Mouse (Mus musculus): Measurements from ENCODE around the gene Neurl3.

DNA sequence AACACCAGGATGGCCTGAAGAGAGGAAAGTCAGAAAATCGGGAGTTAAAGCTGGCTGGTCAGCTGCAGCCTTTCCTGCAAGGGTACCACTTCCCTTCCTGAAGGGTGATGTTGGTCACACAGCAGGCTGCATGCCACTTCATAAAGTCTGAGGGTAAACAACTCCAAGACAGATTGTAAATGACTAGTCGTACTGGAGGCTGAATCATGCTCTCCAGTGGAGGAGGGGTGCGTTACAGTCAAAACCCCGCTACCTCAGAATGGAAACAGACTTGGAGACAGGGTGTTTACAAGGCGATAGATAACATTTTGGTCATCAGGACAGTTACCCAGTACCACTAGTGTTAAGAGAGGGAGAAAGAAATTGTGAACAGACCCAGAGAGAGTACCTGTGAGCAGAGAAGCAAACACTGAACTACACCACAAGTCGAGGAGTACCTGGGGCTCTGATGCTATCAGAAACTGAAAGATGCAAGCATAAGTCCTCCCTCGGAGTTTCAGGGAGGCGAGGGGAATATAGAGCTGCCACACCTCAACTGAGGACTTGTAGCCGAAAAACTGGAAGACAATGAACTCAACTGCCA is 39.3 kb downstream of the Neurl3 start:
- TF ChIP-seq UBTF (IDR thresholded peaks at IDR 0.05; ENCODE audit: low read depth, low read length): no peak
- no peak for TF ChIP-seq MAX (IDR thresholded peaks at IDR 0.05; ENCODE audit: low read length)
- no peak for TF ChIP-seq JUND (conservative IDR thresholded peaks at IDR 0.05; ENCODE audit: low read depth, low read length)
- TF ChIP-seq SIN3A (IDR thresholded peaks at IDR 0.05; ENCODE audit: low read length): no peak
- TF ChIP-seq MEF2A (IDR thresholded peaks at IDR 0.05; ENCODE audit: borderline replicate concordance, low read depth, low read length): no peak
- TF ChIP-seq ETS1 (conservative IDR thresholded peaks at IDR 0.05; ENCODE audit: low read depth, low read length): no peak
- TF ChIP-seq POLR2A (IDR thresholded peaks at IDR 0.05; ENCODE audit: low read depth, low read length): no peak
- no peak for TF ChIP-seq TCF12 (IDR thresholded peaks at IDR 0.05; ENCODE audit: low read depth, low read length)
- no peak for TF ChIP-seq ZNF384 (IDR thresholded peaks at IDR 0.05; ENCODE audit: low read depth, low read length)
- TF ChIP-seq RCOR1 (conservative IDR thresholded peaks at IDR 0.05; ENCODE audit: low read depth, low read length): no peak
- no peak for TF ChIP-seq EP300 (IDR thresholded peaks at IDR 0.05; ENCODE audit: low read length)
- TF ChIP-seq ZKSCAN1 (IDR thresholded peaks at IDR 0.05; ENCODE audit: borderline replicate concordance, low read depth, low read length): no peak
- TF ChIP-seq CTCF (conservative IDR thresholded peaks at IDR 0.05 in 1 of 2, IDR thresholded peaks at IDR 0.05 in 1 of 2; ENCODE audit: low read depth in 2 of 2, low read length in 2 of 2): no peak
- TF ChIP-seq CHD2 (IDR thresholded peaks at IDR 0.05; ENCODE audit: low read length): no peak
